Mouse (Mus musculus): Measurements from ENCODE around the gene Ncor2. TPM values are rescaled to one million over a fixed set of nuclear protein-coding genes. Genes with fewer than 3 reads are reported as not detected.

Ncor2 gene
- polyA plus RNA-seq, 1 experiment from 2014 or later, result 17.2 TPM

- H3K4me1 ChIP-seq (replicated peaks; ENCODE audit: control insufficient read depth, insufficient read depth, low read length), result peaks cover 72% of the 10 kb centered on the region
- ATAC-seq (replicated peaks; ENCODE audit: low FRiP score) (no peak), DNase-seq (ENCODE audit: low spot score) (peak; percentile 58)
- WGBS, result 23% methylated on average over 29 of the region's 29 CpGs
- peak overlapping the region; percentile 46 for H3K9ac ChIP-seq (ENCODE audit: low read depth, low read length)
- no peaks in the 10 kb centered on the region for H3K9me3 ChIP-seq (ENCODE audit: control insufficient read depth, low read length)
- H3K4me2 ChIP-seq, result peak overlapping the region; percentile 65
- H3K36me3 ChIP-seq (ENCODE audit: control insufficient read depth, insufficient read depth, low read length), result peaks cover 7% of the 10 kb centered on the region; the same call in 1 of the 2 replicates
- peak overlapping the region; percentile 32; the same call in 1 of the 2 replicates for H3K27ac ChIP-seq (ENCODE audit: low read depth, low read length)
- H3K4me3 ChIP-seq (ENCODE audit: low read depth, low read length), result peak overlapping the region; percentile 31
- H3K27me3 ChIP-seq (replicated peaks; ENCODE audit: control insufficient read depth, insufficient read depth, low read length), result peaks cover 11% of the 10 kb centered on the region
These were observed 121.3 kb downstream of the Ncor2 start for GRCm38 (mm10) chr5:125057555-125058266.

- peak overlapping the region; percentile 65 for H3K4me2 ChIP-seq
- no peak for DNase-seq (ENCODE audit: low spot score)
- no peak overlapping the region; the same call in 1 of the 2 replicates for H3K27ac ChIP-seq (ENCODE audit: low read depth, low read length)
These were observed 122.1 kb downstream of the Ncor2 start for GRCm38 (mm10) chr5:125056696-125057554.

GRCm38 (mm10) chr5:125056331-125056695 lies 122.7 kb downstream of the Ncor2 start:
- H3K4me3 ChIP-seq (ENCODE audit: low read depth, low read length), result no peak overlapping the region
- H3K4me1 ChIP-seq (replicated peaks; ENCODE audit: control insufficient read depth, insufficient read depth, low read length), result peaks cover 81% of the 10 kb centered on the region
- no peak for ATAC-seq (replicated peaks; ENCODE audit: low FRiP score)
- H3K4me2 ChIP-seq, result peak overlapping the region; percentile 65; the same call in 1 of the 2 replicates
- H3K9me3 ChIP-seq (ENCODE audit: control insufficient read depth, low read length), result no peaks in the 10 kb centered on the region
- H3K9ac ChIP-seq (ENCODE audit: low read depth, low read length), result 0 out of 2 replicates have a peak overlapping the region, but pooled peaks have one; percentile 12
- DNase-seq (ENCODE audit: low spot score), result no peak
- H3K27me3 ChIP-seq (replicated peaks; ENCODE audit: control insufficient read depth, insufficient read depth, low read length), result peaks cover 11% of the 10 kb centered on the region
- H3K36me3 ChIP-seq (ENCODE audit: control insufficient read depth, insufficient read depth, low read length), result peaks cover 13% of the 10 kb centered on the region; the same call in 1 of the 2 replicates
- 29% methylated on average over 6 of the region's 6 CpGs for WGBS
- H3K27ac ChIP-seq (ENCODE audit: low read depth, low read length), result no peak overlapping the region; the same call in 1 of the 2 replicates

More at GRCm38 (mm10) chr5:125056696-125057554, 122.1 kb downstream of the Ncor2 start:
- 22% methylated on average over 19 of the region's 19 CpGs for WGBS
- Histone ChIP-seq H3K27me3 (replicated peaks; ENCODE audit: control insufficient read depth, insufficient read depth, low read length) (peaks cover 11% of the 10 kb centered on the region), H3K9me3 (ENCODE audit: control insufficient read depth, low read length) (no peaks in the 10 kb centered on the region), H3K4me1 (replicated peaks; ENCODE audit: control insufficient read depth, insufficient read depth, low read length) (peaks cover 80% of the 10 kb centered on the region), H3K36me3 (ENCODE audit: control insufficient read depth, insufficient read depth, low read length) (peaks cover 9% of the 10 kb centered on the region; the same call in 1 of the 2 replicates), H3K4me3 (ENCODE audit: low read depth, low read length) (peak overlapping the region; percentile 31; the same call in 1 of the 2 replicates), H3K9ac (ENCODE audit: low read depth, low read length) (no peak overlapping the region)
- ATAC-seq (replicated peaks; ENCODE audit: low FRiP score), result no peak

- Histone ChIP-seq H3K4me2 (no peak overlapping the region), H3K36me3 (ENCODE audit: control insufficient read depth, insufficient read depth, low read length) (peaks cover 13% of the 10 kb centered on the region; the same call in 1 of the 2 replicates), H3K4me1 (replicated peaks; ENCODE audit: control insufficient read depth, insufficient read depth, low read length) (peaks cover 81% of the 10 kb centered on the region), H3K27ac (ENCODE audit: low read depth, low read length) (no peak overlapping the region; the same call in 1 of the 2 replicates), H3K9ac (ENCODE audit: low read depth, low read length) (0 out of 2 replicates have a peak overlapping the region, but pooled peaks have one; percentile 12), H3K9me3 (ENCODE audit: control insufficient read depth, low read length) (no peaks in the 10 kb centered on the region), H3K27me3 (replicated peaks; ENCODE audit: control insufficient read depth, insufficient read depth, low read length) (peaks cover 11% of the 10 kb centered on the region), H3K4me3 (ENCODE audit: low read depth, low read length) (no peak overlapping the region)
- ATAC-seq (replicated peaks; ENCODE audit: low FRiP score) (no peak), DNase-seq (ENCODE audit: low spot score) (no peak)
- 50% methylated on average over 8 of the region's 8 CpGs for WGBS
These were observed 123.1 kb downstream of the Ncor2 start for GRCm38 (mm10) chr5:125055901-125056300.

GRCm38 (mm10) chr5:125053661-125054060 lies 125.4 kb downstream of the Ncor2 start:
- WGBS, result 58% methylated on average over 7 of the region's 7 CpGs
- peak; percentile 81 for ATAC-seq (replicated peaks; ENCODE audit: low FRiP score)
- Histone ChIP-seq H3K9me3 (ENCODE audit: control insufficient read depth, low read length) (no peaks in the 10 kb centered on the region), H3K27ac (ENCODE audit: low read depth, low read length) (peak overlapping the region; percentile 71), H3K4me2 (peak overlapping the region; percentile 51), H3K36me3 (ENCODE audit: control insufficient read depth, insufficient read depth, low read length) (peaks cover 16% of the 10 kb centered on the region; the same call in 1 of the 2 replicates), H3K4me3 (ENCODE audit: low read depth, low read length) (peak overlapping the region; percentile 26; the same call in 1 of the 2 replicates), H3K9ac (ENCODE audit: low read depth, low read length) (peak overlapping the region; percentile 55), H3K4me1 (replicated peaks; ENCODE audit: control insufficient read depth, insufficient read depth, low read length) (peaks cover 83% of the 10 kb centered on the region), H3K27me3 (replicated peaks; ENCODE audit: control insufficient read depth, insufficient read depth, low read length) (peaks cover 11% of the 10 kb centered on the region)
- no peak for DNase-seq (ENCODE audit: low spot score)

- Histone ChIP-seq H3K4me1 (replicated peaks; ENCODE audit: control insufficient read depth, insufficient read depth, low read length) (peaks cover 75% of the 10 kb centered on the region), H3K27ac (ENCODE audit: low read depth, low read length) (peak overlapping the region; percentile 71), H3K36me3 (ENCODE audit: control insufficient read depth, insufficient read depth, low read length) (peaks cover 20% of the 10 kb centered on the region), H3K4me2 (peak overlapping the region; percentile 51), H3K4me3 (ENCODE audit: low read depth, low read length) (0 out of 2 replicates have a peak overlapping the region, but pooled peaks have one; percentile 26), H3K9me3 (ENCODE audit: control insufficient read depth, low read length) (no peaks in the 10 kb centered on the region), H3K9ac (ENCODE audit: low read depth, low read length) (peak overlapping the region; percentile 55), H3K27me3 (replicated peaks; ENCODE audit: control insufficient read depth, insufficient read depth, low read length) (peaks cover 8% of the 10 kb centered on the region)
- DNase-seq (ENCODE audit: low spot score) (no peak), ATAC-seq (replicated peaks; ENCODE audit: low FRiP score) (peak; percentile 22; the same call in 1 of the 2 replicates)
- WGBS, result 66% methylated on average over 23 of the region's 23 CpGs
These were observed 126.2 kb downstream of the Ncor2 start for GRCm38 (mm10) chr5:125052603-125053488.

- Histone ChIP-seq H3K36me3 (ENCODE audit: control insufficient read depth, insufficient read depth, low read length) (peaks cover 27% of the 10 kb centered on the region), H3K27me3 (replicated peaks; ENCODE audit: control insufficient read depth, insufficient read depth, low read length) (0 out of 2 replicates have a peak, but pooled peaks cover 3% of the 10 kb centered on the region), H3K27ac (ENCODE audit: low read depth, low read length) (peak overlapping the region; percentile 71; the same call in 1 of the 2 replicates), H3K9ac (ENCODE audit: low read depth, low read length) (no peak overlapping the region), H3K4me2 (no peak overlapping the region), H3K9me3 (ENCODE audit: control insufficient read depth, low read length) (no peaks in the 10 kb centered on the region), H3K4me1 (replicated peaks; ENCODE audit: control insufficient read depth, insufficient read depth, low read length) (peaks cover 69% of the 10 kb centered on the region), H3K4me3 (ENCODE audit: low read depth, low read length) (no peak overlapping the region)
- 60% methylated on average over 10 of the region's 10 CpGs for WGBS
- DNase-seq (ENCODE audit: low spot score), result no peak
- no peak for ATAC-seq (replicated peaks; ENCODE audit: low FRiP score)
These were observed 126.8 kb downstream of the Ncor2 start for GRCm38 (mm10) chr5:125052237-125052602.
